Mouse (Mus musculus) hindlimb bud, embryonic 11.5 days (tissue): ENCODE data around the gene Prrxl1.

Experiments used
- DNase-seq: peaks from one replicate; pipeline ENCODE4 v3.0.0-alpha.2; 2012; ENCODE audit warnings: low read depth, low spot score; ENCODE audit errors: extremely low spot score

The Prrxl1 gene

DNA sequence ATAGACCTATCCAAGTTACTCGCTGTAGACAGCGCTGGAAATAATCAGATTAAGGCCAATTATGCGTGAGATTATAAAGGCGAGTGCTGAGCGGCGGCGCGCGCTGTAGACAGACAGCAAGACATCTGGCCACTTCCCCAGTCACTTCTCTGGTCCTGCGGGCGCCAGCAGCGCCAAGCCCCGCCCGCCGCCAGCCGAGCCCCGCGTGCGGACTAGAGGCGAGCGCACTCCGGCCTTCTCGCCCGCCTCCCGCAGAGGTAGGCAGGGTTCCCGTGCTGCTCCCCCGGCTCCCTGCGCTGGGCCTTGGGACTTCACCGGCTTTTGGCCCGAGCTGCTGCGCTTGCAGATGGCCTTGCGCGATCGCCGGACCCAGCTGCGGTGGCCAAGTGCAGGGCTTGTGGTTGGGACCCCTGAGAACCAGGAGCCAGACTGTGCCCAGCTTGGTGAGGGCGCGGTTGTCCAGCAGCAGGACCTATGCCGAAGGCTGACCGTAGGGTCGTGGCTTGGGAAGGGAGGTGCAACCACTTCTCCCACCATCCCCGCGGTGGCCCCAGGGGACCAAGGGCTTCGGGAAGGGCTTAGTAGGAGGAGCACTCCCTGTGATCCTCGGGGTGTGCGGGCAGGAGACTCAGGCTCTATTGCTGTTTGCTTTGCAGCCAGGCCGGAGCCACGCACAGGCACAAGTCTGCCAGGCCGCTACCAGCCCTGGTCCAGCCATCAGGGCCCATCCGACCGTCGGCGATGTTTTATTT is at the start of gene Prrxl1:
Gene Prrxl1 (plus strand): TSS at position 118 of the 752 bp plus-strand sequence.
- no peak for DNase-seq

DNA sequence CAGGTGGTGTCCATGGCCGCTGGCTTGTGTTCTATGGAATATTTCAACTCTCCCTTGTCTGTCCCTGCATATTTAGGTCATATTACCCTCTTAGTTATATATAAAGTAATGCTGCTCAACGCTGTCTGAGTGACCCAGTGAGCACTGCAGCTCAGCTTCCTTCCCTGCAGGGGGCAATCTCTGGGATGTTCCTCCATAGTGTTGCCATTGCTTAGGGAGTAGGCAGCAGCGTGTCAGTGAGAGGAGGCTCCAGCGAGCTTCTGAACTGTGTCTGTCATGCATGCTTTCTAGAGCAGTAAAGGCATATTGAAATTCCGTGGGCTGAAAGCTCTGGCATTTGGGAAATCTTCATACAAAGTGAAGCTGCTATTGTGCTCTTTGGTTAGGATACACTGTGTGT is 47.4 kb upstream of the Prrxl1 start:
- DNase-seq: no peak

DNA sequence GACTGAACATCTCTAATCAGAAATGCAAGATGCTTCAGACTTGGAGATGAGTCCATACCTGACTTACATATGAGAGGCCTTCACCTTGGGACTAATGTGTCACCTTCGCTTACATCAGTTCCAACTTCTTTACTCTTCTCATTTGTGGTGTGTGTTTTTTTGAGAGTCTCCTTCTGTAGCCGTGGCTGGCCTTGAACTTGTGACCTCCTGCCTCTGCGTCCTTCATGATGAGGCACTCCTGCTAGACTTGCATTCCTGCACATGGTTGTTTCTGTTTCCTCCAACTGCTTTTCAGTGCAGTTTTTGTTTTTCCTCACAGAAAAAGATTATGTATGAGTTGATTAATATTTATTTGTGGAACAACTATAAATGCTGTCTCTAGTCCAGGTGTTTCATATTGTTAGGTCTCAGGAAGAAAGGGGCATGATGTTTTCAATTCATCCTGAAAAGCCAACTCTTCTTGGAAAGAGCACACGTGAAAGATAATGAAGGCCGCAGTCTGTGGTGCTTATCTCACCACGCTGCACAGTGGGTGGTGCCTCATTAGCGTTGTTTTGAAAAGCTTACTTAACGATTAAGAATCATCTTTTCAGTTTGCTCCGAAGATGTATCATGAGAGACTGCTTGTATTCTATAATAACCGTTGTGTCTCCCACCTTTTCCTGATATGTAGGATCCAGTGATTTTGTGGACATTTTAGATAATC is 45.9 kb upstream of the Prrxl1 start:
- DNase-seq: no peak

DNA sequence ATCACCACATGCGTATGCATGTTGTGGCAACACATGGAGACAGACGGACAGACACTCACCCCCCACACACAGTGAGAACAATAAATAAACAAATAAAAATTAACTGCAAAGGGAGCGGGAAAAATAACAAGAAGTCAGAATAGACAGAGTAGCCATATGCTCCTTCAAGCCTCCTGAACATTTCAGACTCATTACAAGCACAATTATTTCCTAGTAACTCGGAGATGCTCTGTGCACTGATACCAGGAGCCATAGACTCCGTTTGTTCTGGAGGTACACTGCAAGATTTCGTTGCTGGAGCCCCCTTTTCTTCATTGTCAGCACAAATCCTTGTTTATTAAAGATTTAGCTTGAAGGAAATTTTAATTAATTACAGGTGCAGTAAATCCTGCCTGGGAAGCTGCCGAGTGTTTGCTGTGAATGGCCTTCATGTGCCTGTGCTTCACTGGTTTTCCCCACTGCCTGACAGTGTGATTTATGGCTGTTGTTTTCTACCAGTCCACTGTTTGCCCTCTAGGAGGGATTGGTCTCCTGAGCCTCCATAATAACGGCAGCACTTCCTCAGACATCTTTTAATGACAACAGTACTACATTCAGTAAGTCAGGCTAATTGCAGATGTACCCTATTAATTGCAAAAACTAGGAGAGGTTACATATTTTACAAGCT is 44.2 kb upstream of the Prrxl1 start:
- DNase-seq: peak; percentile 66

DNA sequence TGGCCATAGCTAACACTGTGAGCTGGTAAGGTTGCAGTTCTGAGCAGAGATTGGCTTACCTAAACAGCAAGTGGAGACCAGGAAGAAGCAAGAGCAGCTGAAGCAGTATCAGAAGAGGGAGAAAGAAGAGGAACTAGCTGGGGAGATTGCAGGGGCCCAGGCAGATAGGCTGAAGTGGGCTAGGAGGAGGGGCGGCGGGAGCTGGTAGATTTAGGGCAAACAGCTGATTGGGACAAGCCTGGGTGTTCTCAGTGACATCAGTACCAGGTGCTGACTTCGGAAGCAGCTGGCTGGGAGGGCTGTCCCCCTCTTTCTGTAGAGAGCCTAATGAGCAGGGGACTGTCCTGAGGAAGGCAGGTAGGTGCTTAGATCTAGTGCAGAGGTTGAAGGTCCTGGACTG is 37.8 kb upstream of the Prrxl1 start:
- DNase-seq: no peak

DNA sequence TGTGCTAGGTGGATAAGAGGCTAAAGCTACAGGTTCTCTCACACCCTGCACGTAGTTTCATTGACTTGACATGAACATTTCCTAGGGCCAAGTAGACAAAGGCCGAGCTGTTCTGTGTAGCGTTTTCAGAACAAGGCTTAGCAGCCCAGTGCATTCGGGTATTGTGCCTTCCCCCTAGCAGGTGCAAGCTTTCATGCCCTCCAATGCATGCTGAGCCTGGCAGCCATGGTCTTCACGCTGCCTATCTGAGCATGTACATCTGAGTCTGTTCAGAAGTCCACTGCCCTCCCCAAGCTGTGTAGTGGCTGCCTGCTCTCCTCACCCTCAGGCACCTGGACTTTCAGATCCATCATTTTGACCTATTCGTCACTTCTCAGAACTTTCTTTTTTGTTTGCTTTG is 35.5 kb upstream of the Prrxl1 start:
- no peak for DNase-seq

DNA sequence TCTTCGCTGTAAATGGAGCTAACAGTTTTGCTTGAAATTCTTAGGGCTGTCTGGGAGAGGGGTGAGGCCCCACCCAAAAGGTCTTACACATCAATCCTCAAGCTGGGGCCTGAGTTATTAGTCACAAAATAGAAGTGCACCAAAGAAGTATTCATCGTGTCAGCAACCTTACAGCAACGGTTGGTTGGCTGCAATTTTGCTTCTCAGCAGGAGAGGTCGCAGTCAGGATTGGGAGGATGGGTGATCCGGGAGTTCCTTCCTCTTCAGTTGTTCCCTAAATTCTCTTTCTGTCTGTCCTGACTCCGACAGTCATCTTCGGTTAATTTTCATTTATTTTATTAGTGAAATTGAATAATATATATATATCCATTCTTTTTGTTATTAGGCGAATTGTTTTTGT is 26.7 kb upstream of the Prrxl1 start:
- no peak for DNase-seq

DNA sequence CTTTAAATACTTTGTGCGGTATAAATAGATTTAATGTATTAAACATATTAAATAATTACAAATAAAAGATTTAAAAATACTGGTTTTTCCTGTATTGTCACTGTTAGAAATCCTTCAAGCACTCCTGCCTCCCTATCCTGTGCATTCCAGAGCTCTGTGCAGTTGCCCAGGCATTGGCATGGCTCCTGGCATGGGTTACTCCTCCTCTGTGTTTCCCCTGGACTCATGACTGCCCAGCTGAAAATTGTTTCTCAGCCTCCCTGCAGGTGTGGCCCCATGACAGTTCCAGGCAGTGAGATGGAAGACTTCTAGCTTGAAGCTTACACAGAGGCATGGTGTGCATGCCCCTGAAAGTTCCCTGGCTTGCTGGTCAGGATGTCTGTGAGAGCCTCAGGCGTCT is 20.8 kb upstream of the Prrxl1 start:
- DNase-seq: no peak

DNA sequence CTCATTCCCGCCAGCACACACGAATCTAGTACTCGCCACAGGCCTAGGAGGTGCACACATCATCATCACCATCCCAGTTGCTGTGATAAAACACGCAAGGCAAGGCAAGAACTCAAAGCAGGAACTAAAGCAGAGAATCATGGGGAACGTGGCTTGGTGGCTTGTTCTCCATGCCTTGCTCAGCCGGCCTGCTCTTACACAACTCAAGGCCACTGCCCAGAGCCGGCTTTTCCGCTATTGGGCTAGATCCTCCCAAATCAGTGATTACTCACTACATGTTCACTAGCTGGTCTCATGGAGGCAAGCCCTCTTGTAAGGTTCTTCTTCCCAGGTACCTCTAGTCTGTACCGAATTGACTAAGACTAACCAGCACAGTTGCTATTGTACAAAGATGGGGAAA is 15.5 kb upstream of the Prrxl1 start:
- DNase-seq: no peak

DNA sequence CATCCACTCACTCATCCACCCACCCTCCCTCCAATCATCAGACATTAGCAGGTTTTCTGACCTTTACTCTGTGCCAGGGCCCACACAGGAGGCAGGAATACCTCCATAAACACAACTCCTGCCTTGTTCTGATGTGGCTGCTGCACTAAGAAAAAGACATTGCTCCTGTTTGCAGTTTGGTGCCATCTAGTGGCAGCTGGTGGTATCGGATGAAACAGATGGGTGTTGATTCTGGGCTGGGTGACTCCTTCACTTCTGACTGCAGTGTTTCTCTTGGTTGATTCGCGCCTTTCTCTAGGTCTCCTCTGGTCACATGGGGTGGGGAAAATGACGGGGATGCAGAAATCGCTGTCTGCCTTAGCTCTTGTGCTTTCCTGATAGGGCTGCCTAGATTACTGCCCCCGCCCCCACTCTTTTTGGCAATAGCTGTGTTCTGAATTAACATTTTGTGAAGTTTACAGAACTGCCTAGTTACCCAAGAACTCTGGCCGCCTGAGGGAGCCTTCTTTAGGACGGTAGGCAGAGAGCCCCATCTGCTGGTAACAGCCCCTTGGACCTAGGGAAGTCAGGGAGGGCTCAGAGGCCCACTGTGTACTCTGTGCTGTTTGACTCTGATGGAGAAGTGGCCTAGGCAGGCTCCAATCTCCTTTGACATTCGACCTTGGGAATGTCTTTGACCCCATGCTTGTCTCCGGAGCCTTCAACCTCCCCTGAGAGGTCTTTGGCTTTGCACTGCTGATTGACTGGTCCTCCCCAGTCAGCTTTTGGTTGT is 12.0 kb upstream of the Prrxl1 start:
- peak; percentile 49 for DNase-seq

DNA sequence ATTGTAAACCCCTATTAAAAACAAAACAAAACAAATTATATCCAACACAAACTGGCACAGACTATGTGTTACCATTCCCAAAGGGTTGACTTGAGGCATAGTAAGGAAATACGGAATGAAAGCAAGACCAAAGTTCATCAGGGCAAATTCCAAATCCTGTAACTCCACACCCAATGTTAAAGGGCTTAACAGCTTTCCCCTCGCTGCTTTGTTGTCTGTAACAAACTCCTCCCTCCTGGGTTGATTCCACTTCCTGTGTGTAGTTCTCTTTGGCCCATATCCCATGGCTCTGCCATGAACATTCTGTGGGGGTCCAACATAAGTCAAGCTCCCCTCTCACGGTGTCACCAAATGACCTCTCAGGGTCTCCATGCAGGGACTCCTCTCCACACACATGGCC is 8.8 kb upstream of the Prrxl1 start:
- DNase-seq: no peak

DNA sequence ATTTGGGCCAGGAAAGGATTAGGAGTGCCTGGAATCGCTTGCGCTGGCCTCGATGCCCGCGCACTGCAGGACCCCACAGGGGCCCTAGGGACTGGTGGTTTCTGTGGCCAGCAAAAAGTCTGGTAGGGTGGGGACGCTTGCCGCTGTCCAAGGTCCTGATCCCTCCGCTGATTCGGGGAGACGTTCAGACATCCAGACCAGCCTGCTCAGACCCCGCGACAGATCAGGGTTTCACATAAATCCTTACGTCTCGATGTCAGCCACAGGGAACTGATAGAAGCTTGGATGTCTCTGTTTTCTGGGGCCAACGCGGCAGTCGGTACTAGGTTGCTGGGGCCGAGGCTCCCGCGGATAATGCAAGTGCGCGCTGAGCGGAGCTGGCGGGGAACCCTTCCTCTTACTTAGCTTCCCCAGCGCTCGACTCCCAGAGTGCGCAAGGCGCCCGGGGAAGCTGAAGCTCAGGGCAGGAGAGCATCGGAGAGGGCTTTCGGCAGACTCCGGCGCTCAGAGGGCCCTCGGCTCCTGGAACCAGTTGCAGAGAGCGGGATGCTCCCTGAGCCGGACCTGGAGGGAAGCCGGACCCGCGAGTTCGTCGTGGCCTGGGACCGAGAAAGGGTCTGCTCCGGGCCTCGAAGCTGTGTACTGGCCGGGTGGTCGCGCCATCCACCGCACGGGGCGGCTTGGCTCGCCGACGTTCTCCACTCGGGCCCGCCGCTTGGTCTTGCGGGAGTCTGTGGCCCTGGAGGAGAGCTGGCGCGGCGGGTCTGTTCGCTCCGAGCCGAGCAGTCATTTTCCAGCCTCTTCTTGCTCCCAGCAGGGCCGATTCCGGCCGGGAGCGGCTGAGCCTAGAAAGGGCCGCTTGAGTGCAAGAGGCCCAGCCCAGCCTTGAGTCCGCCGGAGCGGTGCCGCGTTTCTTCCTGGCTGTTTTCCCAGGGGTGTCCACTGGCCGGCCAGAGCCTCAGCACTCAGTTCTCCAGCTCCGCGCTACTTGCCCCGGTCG is 1.7 kb upstream of the Prrxl1 start:
- DNase-seq: peak; percentile 71

DNA sequence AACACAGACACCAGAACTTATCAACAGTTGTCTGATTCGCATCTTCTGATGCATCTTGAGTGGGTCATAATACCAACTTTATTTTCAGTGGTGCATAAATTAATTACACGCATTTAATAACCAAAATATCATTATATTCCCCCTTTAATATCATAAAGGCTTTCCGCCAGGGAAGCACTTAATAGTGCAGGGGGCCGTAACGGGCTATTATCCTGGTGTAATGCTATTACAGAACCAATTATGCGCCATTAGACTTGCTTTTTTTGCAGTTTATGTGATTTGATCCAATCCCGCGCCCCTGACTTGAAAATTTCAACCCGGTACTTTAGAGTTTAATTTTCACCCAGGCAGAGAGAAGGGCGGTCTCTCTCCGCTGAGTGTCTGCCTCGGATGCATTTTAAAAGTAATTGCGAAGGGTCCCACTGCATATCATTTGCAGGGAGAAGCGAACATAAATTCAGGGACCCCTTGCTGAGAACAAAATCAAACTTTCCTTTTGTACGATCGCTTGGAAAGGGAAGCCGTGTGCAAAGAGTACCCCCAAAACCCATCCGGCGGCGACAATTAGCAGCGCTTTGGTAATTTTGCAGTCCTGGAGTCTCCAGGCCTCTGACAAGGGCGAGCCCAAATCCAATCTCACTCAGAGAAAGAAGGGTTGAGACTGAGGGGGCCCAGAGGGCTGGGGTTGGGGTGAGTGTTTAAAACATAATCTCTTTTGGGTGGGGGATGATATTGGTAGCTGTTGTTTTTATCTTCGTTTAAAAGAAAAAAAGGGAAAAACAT is 579 bp upstream of the Prrxl1 start:
- no peak for DNase-seq

DNA sequence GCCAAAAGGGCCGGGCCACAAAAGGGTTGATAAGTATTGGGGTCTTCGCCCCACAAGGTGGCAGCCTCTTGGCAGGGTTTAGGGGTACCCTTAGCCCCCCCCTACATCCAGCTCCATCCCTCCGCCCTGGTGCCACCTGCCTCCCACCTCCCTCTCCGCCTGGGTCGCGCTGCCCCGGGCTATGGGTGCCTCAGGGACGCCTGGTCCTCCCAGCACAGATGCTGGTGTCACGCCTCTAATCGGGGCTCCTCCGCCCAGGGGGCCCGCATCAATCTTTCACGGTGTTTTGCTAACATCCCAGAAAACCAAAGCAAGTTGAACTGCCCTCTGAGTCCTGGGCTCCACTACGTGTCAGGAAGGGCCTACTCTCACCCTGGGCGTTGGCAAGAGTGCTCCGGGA is 903 bp downstream of the Prrxl1 start:
- DNase-seq: no peak

DNA sequence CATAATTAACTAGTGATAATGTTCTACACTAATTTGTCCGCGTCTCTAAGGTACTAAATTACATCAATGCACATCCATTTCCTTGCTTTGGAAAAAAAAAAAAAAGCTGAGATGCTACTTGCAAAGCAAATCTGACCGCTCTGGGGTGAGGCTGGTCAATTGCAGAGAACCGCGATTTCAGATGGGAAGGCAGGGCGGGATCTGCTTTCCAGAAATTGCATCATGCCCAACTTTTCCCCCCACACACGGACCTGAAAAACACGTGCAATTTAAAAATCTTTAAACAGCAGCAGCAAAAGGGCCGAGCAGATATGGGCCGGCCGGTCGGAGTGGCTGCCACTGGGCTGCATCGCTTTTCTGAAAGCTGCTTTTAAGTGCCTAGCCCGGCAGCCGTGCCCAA is 6.3 kb downstream of the Prrxl1 start:
- no peak for DNase-seq

DNA sequence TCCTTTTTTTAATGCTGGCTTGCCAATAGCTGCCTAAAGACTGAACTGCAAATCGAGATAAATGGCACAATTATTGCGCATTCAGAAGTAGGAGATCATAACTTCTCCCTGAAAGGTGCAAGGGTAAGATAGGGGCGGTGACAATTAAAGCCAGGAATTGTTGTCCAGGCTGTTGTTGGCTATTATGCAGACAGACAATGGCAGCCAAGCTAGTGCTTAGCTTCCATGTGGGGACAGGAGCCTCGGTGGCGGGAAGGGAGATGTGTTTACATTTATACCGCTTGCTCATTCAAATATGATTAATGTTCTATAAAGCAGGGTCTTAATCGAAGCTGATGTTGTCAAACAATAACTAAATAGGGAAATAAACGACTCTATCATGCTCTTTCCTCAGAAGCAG is 7.1 kb downstream of the Prrxl1 start:
- DNase-seq: no peak

DNA sequence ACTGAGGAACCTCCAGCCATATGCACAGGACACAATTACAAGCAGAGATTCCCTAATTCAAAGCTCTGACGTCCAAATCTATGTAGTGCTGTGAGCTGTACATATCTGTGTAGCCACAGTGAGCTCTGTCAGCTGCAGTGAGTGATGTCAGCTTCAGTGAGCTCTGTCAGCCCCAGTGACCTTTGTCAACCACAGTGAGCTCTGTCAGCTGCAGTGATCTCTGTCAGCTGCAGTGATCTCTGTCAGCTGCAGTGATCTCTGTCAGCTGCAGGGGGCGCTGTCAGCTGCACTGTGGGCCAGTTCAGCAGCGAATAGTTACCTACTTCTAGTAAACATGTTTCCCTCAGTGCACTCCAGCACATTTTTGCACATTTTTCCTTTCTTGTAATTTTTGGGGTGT is 10.2 kb downstream of the Prrxl1 start:
- DNase-seq: no peak

DNA sequence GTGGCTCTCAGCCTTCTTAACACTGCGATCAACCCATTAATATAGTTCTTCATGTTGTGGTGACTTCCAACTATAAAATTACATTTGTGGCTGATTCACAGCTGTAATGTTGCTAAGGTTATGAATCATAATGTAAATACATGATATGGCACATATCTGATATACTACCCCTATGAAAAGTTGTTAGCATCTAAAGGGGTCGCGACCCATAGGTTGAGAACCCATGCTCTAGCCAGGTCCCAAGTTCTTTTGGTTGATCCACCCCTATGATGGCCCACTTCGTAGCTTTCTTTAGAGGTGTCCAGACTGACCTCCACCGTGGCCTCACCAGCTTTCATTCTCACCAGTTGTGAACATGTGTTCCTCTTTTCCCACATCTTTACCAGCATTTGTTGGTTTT is 18.0 kb downstream of the Prrxl1 start:
- DNase-seq: no peak

DNA sequence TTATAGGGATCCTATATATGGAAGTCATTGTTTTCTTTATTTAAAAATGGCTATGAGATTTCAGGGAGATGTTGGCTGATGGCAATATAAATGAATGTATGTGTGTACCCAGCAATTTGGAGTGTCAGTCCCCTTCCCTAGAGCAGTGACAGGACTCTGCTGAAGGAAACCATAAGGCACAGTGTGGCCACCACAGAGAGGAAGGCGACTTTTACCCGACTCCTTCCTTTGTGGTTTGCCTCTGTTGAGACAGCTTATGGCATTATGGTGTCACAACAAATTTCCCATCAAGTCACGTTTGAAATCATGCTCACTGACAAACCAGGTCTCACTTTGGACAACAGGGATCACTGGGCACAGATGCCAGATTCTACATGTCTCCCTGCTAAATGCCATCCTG is 25.0 kb downstream of the Prrxl1 start:
- DNase-seq: no peak
